Comparison of ENCODE assay signal across 9 mouse cellular contexts in the genomic region with DNA sequence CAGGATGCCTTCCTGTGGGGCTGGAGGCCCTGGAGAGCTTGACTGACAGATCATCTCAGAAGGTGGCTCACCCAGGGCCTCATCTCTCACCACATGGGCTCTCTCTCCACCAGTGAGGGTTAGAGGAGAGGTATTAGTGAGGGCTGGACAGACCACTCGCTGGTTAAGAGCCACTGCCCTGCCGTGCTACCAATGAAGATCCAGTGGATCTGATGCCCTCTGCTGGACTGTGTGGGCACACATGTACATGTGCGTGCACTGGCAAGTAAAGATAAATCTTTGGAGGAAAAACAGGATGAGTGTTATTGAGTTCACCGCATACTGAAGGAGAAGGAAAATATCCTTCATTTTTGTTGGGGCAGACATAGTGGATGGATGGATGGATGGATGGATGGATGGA. TPM values are rescaled to one million over a fixed set of nuclear protein-coding genes. Genes with fewer than 3 reads are reported as not detected.
DNase-seq lines count a peak whose midpoint lies in the region; ATAC-seq and TF ChIP-seq lines count a peak whose summit lies in the region.
"Had no signal": no experiment of that assay in that cellular context is flagged by ENCODE, and none has a peak within 500 bp of the region (broad histone marks: within the 10 kb centered on the region; RNA-seq: fewer than 3 reads in every experiment).

No protein-coding gene starts in this region.

- no peak; the same call in 1 of the 2 replicates for ATAC-seq in forebrain, embryonic 12.5 days (ENCODE audit: low FRiP score)
- peak; percentile 74 for ATAC-seq in hindbrain, embryonic 16.5 days
- ATAC-seq in liver, postnatal 0 days: no peak

- no peak overlapping the region for H3K4me2 ChIP-seq in forebrain, embryonic 12.5 days
- no peak overlapping the region for H3K4me2 ChIP-seq in hindbrain, embryonic 16.5 days (ENCODE audit: low read length)
- H3K4me2 ChIP-seq in liver, postnatal 0 days (ENCODE audit: low read depth, low read length): no peak overlapping the region

- no peaks in the 10 kb centered on the region for H3K9me3 ChIP-seq in forebrain, embryonic 10.5 days
- H3K9me3 ChIP-seq in forebrain, embryonic 12.5 days: no peaks in the 10 kb centered on the region
- H3K9me3 ChIP-seq in hindbrain, embryonic 16.5 days (ENCODE audit: control insufficient read depth, low read length): no peaks in the 10 kb centered on the region
- H3K9me3 ChIP-seq in liver, postnatal 0 days (ENCODE audit: low read length): no peaks in the 10 kb centered on the region

- H3K36me3 ChIP-seq in forebrain, embryonic 10.5 days (replicated peaks): no peaks in the 10 kb centered on the region
- no peaks in the 10 kb centered on the region for H3K36me3 ChIP-seq in forebrain, embryonic 12.5 days (replicated peaks)
- H3K36me3 ChIP-seq in spleen, adult 2 months (ENCODE audit: control insufficient read depth, insufficient read depth, low read length): no peaks in the 10 kb centered on the region
- no peaks in the 10 kb centered on the region for H3K36me3 ChIP-seq in hindbrain, embryonic 16.5 days (ENCODE audit: control insufficient read depth, insufficient read depth, low read length)
- no peaks in the 10 kb centered on the region for H3K36me3 ChIP-seq in liver, postnatal 0 days (replicated peaks; ENCODE audit: insufficient read depth, low read length)

- H3K9ac ChIP-seq in forebrain, embryonic 12.5 days: no peak overlapping the region
- no peak overlapping the region for H3K9ac ChIP-seq in hindbrain, embryonic 16.5 days (ENCODE audit: low read depth, low read length)
- no peak overlapping the region for H3K9ac ChIP-seq in liver, postnatal 0 days (replicated peaks)

- WGBS in forebrain, embryonic 10.5 days: 52% methylated on average over 4 of the region's 4 CpGs
- 44% methylated on average over 4 of the region's 4 CpGs for WGBS in forebrain, embryonic 12.5 days
- WGBS in spleen, adult 2 months: 22% methylated on average over 4 of the region's 4 CpGs
- WGBS in hindbrain, embryonic 16.5 days: 38% methylated on average over 4 of the region's 4 CpGs
- 20% methylated on average over 4 of the region's 4 CpGs for WGBS in liver, postnatal 0 days (ENCODE audit: insufficient replicate concordance)

- no peak overlapping the region for H3K27ac ChIP-seq in forebrain, embryonic 10.5 days
- H3K27ac ChIP-seq in forebrain, embryonic 12.5 days: no peak overlapping the region
- no peak overlapping the region for H3K27ac ChIP-seq in spleen, adult 2 months (ENCODE audit: insufficient read depth, low read length)
- H3K27ac ChIP-seq in hindbrain, embryonic 16.5 days (ENCODE audit: low read depth, low read length): no peak overlapping the region
- no peak overlapping the region for H3K27ac ChIP-seq in liver, postnatal 0 days (ENCODE audit: low read depth)
- H3K27ac ChIP-seq: macrophage had no signal

- peak; percentile 20 for DNase-seq in forebrain, embryonic 10.5 days (ENCODE audit: extremely low spot score, low spot score)
- peak in 1 of 2 experiments; percentile 10 for DNase-seq in spleen, adult 2 months (ENCODE audit: low read depth in 1 of 2, low spot score in 2 of 2)
- no peak for DNase-seq in spleen, postnatal 36 days (ENCODE audit: low spot score in 2 of 2)
- peak; percentile 34 to 53 for DNase-seq in cerebellum, postnatal 4 days (ENCODE audit: low spot score in 2 of 2)
- peak; percentile 35 for DNase-seq in liver, postnatal 0 days
- peak; percentile 43 to 64 for DNase-seq in right cerebral cortex, postnatal 10 days (ENCODE audit: low spot score in 2 of 2)

- peaks cover 3% of the 10 kb centered on the region for H3K4me1 ChIP-seq in forebrain, embryonic 10.5 days
- no peaks in the 10 kb centered on the region; the same call in 1 of the 2 replicates for H3K4me1 ChIP-seq in forebrain, embryonic 12.5 days
- peaks cover 2% of the 10 kb centered on the region; the same call in 1 of the 2 replicates for H3K4me1 ChIP-seq in spleen, adult 2 months (ENCODE audit: control insufficient read depth, insufficient read depth, insufficient read length)
- H3K4me1 ChIP-seq in hindbrain, embryonic 16.5 days (ENCODE audit: control insufficient read depth, insufficient read depth, low read depth, low read length): no peaks in the 10 kb centered on the region; the same call in 1 of the 2 replicates
- no peaks in the 10 kb centered on the region for H3K4me1 ChIP-seq in liver, postnatal 0 days (ENCODE audit: insufficient read depth)

- H3K27me3 ChIP-seq in forebrain, embryonic 10.5 days (ENCODE audit: poor library complexity, severe bottlenecking): peaks cover 17% of the 10 kb centered on the region
- peaks cover 13% of the 10 kb centered on the region for H3K27me3 ChIP-seq in forebrain, embryonic 12.5 days
- H3K27me3 ChIP-seq in spleen, adult 2 months (ENCODE audit: control insufficient read depth, insufficient read depth, low read length): no peaks in the 10 kb centered on the region; the same call in 1 of the 2 replicates
- H3K27me3 ChIP-seq in hindbrain, embryonic 16.5 days (replicated peaks; ENCODE audit: control insufficient read depth, insufficient read depth, low read length): no peaks in the 10 kb centered on the region
- peaks cover 11% of the 10 kb centered on the region for H3K27me3 ChIP-seq in liver, postnatal 0 days (ENCODE audit: insufficient read depth, low read length)

- TF ChIP-seq EP300 in liver, postnatal 0 days (IDR thresholded peaks at IDR 0.05; ENCODE audit: low read depth): no peak

- no peak overlapping the region for H3K4me3 ChIP-seq in forebrain, embryonic 10.5 days
- no peak overlapping the region for H3K4me3 ChIP-seq in forebrain, embryonic 12.5 days (replicated peaks)
- no peak overlapping the region for H3K4me3 ChIP-seq in spleen, adult 2 months (ENCODE audit: extremely low read depth, insufficient read depth, insufficient read length)
- no peak overlapping the region for H3K4me3 ChIP-seq in hindbrain, embryonic 16.5 days (ENCODE audit: low read length)
- H3K4me3 ChIP-seq in liver, postnatal 0 days (ENCODE audit: low read depth, low read length): no peak overlapping the region

- peak; percentile 26; the same call in 1 of the 2 replicates for TF ChIP-seq CTCF in spleen, adult 2 months (IDR thresholded peaks at IDR 0.05; ENCODE audit: extremely low read depth, insufficient read depth, insufficient read length, insufficient replicate concordance)
- TF ChIP-seq CTCF in liver, postnatal 0 days (IDR thresholded peaks at IDR 0.05; ENCODE audit: low read depth): peak; percentile 67

- no peak for TF ChIP-seq POLR2A in spleen, adult 2 months (IDR thresholded peaks at IDR 0.05; ENCODE audit: low read depth, low read length)

RNA-seq across cellular contexts. Expression of a gene that starts 52.6 kb away (rescaled TPM):
- 73.7 and 80.9 TPM in 2 replicates for polyA plus RNA-seq in forebrain, embryonic 10.5 days (2016; fragmentation: Nextera tagmentation; extraction: Ambion mirVana)
- 73.6 and 78.2 TPM in 2 replicates for polyA plus RNA-seq in forebrain, embryonic 12.5 days (2016; fragmentation: Nextera tagmentation; extraction: Ambion mirVana)
- polyA plus RNA-seq in spleen, adult 2 months (2012; rRNA removed): 3.4 TPM in 2 replicates
- polyA plus RNA-seq in hindbrain, embryonic 16.5 days (2015; fragmentation: Nextera tagmentation; extraction: Ambion mirVana): 32.0 and 37.2 TPM in 2 replicates
- 47.3 and 51.9 TPM in 2 replicates for polyA plus RNA-seq in liver, postnatal 0 days (2015; fragmentation: Nextera tagmentation; extraction: Ambion mirVana)

RNA-seq across cellular contexts. Expression of a gene that starts 52.8 kb away (rescaled TPM):
- polyA plus RNA-seq in forebrain, embryonic 10.5 days (2016; fragmentation: Nextera tagmentation; extraction: Ambion mirVana): 69.5 and 71.7 TPM in 2 replicates
- 43.5 and 45.8 TPM in 2 replicates for polyA plus RNA-seq in forebrain, embryonic 12.5 days (2016; fragmentation: Nextera tagmentation; extraction: Ambion mirVana)
- polyA plus RNA-seq in spleen, adult 2 months (2012; rRNA removed): 2.2 and 3.0 TPM in 2 replicates
- 9.5 and 10.4 TPM in 2 replicates for polyA plus RNA-seq in hindbrain, embryonic 16.5 days (2015; fragmentation: Nextera tagmentation; extraction: Ambion mirVana)
- 10.6 and 11.8 TPM in 2 replicates for polyA plus RNA-seq in liver, postnatal 0 days (2015; fragmentation: Nextera tagmentation; extraction: Ambion mirVana)

Comparison
In these comparisons a context has a peak if more than half of its experiments do, and no peak if none do; other contexts are left out.
1. DNase-seq: peak in forebrain, embryonic 10.5 days (single experiment), cerebellum, postnatal 4 days (2 of 2), liver, postnatal 0 days (single experiment) and right cerebral cortex, postnatal 10 days (2 of 2); none in spleen, postnatal 36 days (0 of 2).